Mouse (Mus musculus): ENCODE measurements around the gene Cdh11.
A peak's percentile ranks its signal among the peaks of the same experiment; 100 is the strongest.

Cdh11 gene

DNA sequence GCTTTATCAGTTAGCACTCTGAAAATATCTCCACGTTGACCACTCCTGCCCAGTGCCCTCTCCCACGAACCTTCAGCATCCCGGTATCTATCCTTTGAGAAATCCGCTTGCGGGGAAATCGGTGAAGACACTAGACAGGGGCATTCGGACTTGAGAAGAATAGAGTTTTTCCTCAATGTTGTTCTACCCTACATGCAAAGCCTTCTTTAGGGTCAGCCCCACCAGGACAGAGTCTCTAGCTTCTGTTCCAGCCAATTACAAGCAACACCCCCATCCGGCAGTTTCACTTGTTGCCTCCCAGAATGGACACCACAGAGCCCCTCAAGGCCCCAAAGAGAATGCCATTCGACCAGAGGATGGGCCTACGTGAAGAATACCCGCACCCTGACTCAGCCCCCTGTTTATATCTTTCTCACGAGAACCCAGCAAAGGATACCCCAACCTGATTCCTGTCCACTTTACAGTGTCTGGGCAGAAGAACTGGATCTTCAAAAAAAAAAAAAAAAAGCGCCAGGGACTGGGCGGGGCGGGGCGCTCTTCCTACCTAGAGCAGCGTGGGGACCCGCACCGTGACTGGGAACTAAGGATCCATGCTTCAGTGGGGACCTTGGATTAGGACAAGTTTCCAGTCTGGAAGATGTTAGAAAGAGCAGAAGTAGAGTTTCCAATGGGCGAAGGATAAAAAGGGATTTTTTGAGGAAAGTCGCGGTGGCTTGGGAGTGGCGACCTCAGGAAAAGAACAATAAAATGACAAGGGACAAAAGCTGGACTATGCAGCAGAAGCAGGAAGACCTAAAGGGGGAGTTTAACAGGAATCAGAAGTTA is at the start of gene Cdh11:
Gene Cdh11 (minus strand): TSS at position 51 of the 825 bp plus-strand sequence.
- no peak for DNase-seq (ENCODE audit: low spot score in 2 of 2)

DNA sequence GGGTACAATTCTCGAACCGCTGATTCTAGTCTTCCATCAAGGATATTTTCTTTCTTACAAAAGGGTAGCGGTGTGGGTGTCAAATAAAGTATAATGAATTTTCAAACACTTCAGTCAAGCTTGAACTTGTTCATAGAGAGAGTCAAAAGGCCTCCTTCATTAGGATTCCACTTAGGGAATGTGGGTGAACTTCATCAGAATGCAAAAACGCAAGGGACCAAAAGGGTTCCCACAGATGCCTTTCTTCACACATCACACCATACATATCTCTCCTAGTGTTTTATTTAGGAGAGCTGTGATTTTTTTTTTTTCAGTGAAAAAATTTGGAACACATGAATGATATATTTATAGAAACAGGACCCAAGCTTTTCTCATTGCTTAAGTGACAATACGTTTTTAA is 28.5 kb upstream of the Cdh11 start:
- DNase-seq (ENCODE audit: low spot score in 2 of 2): no peak

DNA sequence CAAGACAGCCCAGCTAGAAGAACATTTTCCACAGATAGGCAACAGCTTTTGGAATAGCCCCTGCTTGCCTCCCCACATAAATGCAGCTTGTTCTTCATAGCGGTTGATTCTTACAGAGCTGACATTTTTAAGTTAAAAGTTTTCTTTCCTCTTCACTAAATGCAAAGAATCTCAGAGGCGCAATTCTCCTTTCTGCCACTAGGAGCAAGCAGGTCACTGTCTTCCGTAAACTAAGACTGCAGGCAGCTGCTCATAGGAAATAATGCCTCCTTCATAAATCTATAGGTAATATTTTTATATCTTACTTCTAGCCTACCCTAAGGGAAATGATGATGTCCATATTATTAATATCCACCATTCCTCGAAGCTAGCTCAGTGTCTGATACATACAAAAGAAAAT is 4.9 kb upstream of the Cdh11 start:
- no peak for DNase-seq (ENCODE audit: low spot score in 2 of 2)

DNA sequence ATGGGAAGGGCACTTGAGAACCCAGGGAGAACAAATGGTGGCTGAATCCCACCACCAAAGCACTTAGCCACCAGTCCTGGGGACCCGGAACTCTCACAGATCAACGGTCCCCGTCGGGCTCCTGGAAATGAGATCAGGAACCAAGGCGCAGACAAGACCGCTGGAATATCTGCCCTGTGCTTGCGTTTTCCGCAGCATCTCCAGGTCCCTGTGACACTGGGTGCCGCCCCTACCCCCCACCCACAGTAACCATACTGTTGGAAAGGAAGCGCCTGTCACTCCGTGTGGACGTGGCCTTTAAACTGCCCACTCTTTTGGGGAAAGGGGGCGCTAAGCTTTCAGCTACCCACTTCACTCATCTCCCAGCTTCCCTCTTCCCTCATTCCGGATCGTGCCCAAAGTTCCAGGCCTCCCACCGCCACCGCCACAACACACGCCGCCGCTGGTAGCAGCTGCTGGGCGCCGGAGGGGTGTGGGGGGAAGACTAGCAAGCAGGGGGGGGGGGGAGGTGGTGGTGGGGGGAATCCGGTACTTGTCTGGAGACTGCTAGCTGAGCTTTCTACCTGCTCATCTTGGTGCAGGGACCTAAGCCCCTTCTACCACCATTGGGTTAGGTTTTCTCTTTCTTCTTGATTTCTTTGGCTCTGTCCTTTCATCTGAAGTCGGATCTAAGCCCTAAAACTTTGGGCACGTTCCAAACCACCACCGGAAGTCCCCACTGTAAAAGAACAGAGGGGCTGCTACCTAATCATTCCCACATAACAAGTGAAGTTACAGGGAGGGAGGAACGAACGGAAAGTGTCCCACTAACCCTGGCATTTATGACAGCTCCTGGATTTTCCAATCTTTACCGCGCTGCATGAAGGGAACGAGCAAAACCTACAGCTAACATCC is 1.3 kb upstream of the Cdh11 start:
- DNase-seq (ENCODE audit: low spot score in 2 of 2): no peak

DNA sequence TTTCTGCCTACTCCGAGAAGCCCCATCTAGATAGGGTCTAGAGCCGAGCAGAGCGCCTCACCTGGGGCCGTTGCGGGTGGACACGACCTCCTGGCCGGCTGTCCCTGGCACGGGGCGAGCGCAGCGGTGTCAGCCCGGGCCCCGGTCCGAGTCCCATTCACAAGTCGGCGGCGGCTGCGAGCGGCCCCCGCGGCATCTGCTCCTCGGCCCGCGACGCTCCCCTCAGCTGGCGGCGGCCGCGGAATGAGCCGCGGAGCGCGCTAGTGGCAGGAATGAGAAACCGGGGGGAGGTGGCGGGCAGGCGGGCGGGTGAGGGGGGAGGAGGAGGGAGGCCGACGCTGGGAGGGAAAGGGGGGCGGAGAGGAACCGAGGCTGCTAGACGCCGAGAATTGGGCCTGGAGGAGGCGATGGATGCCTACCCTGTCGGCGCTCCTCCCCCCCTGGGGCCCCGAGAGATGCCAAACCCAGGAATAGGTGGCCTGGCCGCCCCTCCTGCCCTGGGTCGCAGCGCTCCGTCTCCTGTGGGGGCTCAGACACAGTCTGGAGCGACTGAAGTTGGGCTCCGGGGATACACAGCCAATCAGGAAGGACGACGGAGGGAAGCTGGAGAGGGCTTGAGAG is 497 bp downstream of the Cdh11 start:
- DNase-seq (ENCODE audit: low spot score in 2 of 2): peak; percentile 21 to 42

DNA sequence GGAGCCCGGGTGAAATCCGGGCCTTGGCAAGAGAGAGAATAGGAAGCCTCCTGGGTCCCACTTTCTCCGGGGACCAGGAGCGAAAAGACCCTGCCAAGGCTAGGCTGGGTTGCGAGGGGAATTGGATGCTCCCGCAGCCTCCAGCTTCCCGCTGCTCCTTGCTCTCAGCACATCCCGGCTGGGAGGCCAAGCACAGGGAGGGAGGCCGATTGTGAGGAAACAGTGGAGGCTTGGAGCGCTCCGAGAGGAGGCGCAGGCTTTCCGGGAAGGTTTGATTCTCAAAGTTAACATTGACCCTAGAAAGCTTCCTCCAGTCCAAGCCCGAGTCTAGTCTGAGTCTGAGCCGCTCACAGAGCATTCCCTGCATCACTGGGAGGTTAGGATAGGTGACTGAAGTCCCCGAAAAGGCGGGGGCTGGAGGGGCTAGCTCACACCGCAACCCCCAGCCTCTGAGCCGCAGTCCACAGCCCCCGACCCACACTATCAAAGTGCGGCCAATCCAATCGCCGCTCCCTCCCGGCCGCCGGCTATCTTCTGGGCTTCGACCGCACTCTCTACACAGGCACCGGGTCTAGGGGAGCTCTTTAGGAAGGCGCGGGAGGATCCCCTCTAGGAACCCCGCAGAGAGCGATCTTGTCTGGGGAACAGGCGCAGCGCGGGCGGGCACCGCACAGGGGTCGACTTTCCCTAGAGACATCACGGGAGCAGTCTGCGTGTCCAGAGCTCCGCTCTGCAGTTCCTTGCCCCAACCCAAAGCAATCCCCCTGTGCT is 1.4 kb downstream of the Cdh11 start:
- peak; percentile 21 to 31 for DNase-seq (ENCODE audit: low spot score in 2 of 2)

DNA sequence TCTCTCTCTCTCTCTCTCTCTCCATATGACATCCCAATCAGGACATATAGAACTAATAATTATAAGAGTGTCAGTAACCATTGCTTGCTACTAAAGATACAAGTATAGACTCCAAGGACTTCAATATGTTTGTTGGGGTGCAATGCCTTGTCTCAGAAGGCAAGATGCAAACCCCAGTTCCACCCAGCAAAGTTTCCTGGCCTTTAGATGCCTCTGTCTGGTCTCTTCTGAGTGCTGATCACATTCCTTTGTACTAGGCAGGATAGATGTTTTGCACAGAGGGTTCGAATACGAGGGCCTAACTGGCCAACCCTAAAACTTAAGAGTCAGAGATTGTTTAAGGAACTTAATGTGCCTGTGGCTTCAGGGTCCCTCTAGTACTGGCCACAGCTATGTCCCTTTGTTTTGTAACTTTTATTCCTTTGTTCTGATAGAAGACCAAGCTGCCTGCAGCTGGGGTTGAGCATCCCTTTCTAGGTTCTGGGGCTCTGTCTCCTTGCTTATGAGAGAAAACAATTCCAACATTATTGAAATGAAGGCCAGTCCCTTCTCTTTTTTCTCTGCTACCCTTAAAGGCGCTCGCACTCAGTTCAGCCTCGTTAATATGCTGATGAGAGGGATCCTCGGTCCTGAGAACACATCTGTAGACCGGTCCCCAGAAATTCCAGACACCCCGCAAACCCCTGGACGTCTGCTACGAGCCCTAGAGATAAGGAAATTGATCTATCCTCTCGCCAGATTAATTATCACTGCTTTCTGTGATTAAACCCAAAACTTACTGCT is 2.5 kb downstream of the Cdh11 start:
- DNase-seq (ENCODE audit: low spot score in 2 of 2): no peak

DNA sequence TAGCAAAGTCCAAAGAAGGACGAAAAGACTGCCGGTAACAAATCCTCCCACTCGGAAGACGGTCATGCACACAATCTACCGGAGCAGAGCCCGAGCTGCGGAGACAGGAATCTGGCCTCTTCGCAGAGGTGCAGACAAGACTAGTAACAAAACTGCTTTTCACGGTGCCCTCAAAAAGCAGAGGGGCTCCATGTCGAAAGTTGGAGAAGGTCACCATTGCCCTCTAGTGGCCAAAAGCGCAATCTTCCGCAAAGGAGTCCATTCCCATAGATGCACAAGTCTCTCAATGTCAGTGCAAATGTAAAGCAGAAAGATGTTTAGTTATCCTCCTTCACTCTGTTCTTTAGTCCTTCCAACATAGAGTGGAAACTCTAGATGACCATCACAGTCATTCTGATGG is 4.5 kb downstream of the Cdh11 start:
- DNase-seq (ENCODE audit: low spot score in 2 of 2): peak; percentile 18 to 34

DNA sequence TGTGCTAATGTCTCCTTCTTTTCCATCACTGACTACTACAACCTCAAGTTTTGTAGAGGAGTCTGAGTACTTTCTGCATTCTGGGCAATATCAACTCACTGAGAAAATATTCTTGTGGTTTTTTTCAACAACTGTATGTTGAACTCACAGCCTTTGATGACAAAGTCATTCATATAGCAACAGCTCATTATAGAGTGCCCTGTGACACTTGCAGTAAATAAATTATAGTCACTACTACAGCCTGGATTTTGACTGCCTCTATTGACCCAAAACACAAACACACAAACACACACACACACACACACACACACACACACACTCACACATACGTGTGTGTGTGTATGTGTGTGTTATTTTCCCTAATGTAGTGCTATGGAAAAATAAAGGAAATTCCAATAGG is 10.8 kb downstream of the Cdh11 start:
- DNase-seq (ENCODE audit: low spot score in 2 of 2): no peak

DNA sequence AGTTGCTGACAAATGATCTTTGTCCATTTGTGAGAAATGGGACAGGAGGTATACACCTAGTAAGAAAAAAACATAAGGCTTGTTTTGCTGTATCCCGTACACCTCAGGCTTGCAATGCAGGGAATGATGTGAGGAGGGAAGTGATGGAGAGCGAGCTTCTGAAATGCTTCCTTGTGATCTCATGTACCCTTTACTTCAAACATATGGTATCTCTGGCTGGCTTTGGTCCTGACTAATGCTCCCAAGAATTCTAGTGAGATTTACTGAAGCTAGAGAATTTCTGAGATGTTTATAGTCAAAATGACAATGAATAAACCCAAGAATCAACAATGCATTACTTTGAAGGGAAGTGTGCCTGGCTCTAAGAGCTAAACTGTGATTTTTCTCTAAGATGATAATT is 14.0 kb downstream of the Cdh11 start:
- DNase-seq (ENCODE audit: low spot score in 2 of 2): no peak

DNA sequence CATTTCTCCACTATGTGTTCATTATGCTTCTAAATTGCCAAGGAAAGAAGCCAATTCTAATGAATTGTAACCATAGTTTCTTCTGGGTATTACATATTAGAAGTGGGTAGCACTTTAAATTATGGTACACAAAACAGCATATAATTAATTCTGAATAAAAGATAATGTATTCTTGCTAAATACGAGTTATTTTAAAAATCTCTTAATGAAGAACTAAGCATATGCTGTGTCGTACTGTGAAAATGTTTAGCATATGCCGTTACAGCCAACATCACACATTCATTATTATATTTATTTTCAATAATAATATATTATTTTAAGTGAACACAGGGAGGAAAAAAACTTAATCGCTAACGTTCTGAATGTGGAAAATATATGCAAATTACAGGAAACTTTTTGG is 31.6 kb downstream of the Cdh11 start:
- no peak for DNase-seq (ENCODE audit: low spot score in 2 of 2)

DNA sequence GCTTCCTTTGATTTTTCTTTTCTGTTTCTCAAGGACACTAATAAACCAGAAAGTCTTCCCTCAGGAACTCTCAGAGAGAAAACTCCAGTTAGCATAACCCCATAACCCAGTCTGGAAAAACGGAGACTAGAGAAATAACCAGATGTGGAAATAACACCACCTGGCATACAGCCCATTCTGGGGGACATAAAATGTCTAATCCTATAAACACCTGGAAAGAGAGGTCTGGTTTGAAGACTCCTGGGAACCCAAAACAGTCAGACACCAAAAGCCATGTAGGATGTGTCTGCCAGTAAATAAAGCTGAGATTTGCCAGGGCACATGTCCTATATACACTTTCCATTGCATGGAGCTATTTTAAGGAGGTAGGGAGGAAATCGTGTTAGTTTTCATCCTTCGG is 42.5 kb downstream of the Cdh11 start:
- DNase-seq (ENCODE audit: low spot score in 2 of 2): no peak

DNA sequence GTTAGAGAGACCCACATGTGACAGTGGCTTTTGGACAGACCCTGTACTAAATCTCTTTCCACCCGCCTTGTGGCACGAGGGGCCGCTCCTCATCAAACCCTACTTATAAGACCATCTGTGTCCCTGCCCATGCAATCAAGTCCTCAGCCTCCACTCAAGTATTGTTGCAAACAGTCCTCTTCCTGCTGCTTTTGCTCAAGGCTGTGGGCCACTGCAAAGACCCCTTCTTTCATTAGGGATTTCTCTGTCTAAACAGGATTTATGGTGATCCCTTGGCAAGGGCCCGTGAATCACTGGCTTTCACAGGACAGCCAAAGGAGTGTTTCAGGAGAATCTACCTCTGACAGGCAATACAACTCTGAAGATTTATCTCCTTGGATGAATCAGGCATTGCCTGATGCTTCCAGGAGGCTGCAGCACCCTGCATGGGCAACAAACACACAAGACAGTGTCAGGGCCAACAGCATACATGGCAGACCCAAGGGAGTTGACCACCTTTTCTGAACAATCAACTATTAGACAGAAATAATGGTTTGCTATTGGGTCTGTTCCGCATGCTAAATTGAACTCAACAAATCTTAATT is 43.3 kb downstream of the Cdh11 start:
- DNase-seq (ENCODE audit: low spot score in 2 of 2): no peak

DNA sequence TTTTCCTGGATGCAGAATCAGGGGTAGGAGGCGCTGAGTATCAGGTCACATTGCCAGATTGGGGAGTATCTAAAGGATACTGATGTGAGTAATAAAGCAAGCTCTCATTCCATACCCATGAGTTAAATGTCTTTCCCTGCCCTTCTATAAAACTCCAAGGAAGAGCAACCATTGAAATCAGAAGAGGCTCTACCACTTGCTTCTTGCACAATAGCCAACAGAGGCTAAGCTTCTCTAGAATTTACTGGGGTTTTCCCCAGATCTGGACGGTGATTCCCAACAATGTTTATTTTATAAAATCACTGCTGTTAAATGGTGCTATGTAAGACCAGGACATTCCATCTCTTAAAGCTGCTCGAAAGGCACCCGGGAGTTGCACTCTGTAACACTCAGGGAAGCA is 44.5 kb downstream of the Cdh11 start:
- no peak for DNase-seq (ENCODE audit: low spot score in 2 of 2)

DNA sequence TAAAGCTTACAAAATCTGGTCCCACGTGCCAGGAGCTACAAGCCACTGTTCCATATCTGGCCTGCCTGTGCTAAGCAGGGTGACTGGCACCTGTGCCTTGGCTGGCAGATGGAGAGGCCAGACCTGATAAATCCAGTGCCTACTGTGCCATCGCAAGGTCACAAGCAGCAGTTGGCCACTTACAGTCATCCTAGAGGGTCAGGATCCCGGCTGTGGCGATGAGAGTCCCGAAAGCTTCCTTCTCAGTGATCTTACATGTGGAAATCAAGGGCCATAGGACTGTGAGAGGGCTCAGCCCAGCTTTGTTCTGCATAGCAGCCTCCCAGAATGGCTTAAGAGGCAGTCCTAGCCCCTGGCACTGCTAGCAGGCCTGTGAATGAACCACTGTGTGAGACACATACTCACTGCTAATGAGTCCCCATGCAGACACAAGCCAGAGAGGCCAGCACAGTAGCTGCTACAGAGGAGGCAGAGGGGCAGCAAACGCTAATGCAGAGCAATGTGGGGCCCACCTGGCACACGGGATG is 46.4 kb downstream of the Cdh11 start:
- DNase-seq (ENCODE audit: low spot score in 2 of 2): no peak

DNA sequence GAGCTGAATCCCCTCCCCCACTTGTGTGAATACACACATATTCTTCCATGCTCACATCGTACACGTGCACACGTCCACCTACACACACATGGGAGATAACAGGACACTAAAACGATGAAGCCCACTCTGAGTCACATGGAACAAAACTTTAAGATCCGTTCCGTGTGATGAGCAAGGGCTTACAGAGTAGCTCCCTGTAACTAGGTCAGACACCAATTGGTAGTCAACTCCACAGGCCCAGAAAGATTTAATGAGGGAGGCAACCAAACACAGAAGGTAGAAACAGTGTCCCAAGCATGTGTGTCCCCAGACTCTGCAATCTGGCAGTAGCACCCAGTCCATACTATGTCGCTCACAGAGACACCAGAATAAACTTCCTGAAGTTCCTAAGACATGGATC is 47.0 kb downstream of the Cdh11 start:
- DNase-seq (ENCODE audit: low spot score in 2 of 2): no peak

DNA sequence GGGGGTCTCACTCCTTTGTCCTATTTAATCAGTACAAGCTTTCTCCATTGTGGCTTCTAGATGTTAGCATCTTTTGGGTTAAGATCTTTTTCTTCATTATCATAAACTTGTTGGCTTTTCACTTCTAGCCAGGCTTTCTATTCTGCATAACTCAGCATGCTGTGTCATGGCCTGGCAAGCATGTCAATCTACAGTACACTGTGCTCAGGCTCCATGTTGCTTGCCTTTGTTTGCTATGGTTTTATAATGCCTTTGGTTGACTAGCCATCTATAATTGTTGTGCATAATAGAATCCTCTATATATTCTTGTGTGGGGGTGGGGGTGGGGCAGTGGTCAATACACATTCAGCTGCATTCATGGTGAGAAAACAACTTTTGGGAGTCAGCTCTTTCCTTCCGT is 51.0 kb downstream of the Cdh11 start:
- no peak for DNase-seq (ENCODE audit: low spot score in 2 of 2)

DNA sequence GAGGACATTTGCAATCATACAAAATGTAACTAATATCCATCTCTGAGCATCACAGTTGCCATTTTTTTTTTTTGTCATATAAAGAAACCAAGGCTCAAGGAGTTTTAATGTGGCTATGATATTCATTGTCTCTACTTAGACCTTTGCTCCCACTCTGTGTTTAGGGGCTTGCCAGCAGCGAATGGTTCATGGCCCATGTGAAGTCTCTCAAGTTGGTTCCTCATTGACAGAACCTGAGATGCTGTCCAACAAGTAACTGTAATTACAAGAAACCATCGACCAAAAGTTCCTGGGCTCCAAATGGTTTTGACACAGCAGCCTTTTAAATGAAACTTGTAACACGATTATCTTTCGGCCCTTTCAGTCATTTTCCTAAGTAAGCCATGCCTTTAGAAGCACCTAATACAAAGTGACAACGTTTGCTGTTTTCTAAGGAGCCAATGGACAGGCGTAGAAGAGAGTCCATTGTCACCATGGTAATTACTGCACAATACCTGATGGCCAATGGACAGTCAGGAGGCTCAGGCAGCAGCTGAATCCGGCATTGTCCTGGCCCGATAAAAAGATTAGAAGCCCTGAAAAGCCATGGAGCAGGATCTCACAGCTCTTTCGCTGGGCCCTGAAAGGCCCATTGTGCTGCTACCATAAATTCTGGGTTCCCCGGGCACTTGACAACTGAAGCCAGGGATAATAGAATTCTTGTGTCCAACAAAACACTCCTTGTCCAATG is 59.1 kb downstream of the Cdh11 start:
- DNase-seq (ENCODE audit: low spot score in 2 of 2): no peak

DNA sequence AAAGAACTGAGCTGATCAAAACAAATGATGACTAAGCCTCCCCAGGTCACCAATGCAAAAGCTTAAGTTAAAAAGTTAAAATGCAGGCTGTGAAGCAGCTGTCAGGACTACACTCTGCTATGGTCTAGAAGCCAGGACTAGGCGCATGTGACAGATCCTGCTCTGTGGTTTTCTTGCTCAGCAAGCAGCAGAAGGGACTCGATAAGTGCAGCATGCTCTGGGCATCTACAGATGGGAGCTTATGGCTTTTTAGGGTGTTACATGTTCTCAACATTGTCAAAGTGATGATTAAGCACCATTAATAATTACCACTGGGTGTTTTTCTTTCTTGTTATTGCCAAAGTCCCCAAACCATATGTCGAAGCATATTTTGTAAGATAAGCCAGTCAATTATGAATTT is 59.9 kb downstream of the Cdh11 start:
- no peak for DNase-seq (ENCODE audit: low spot score in 2 of 2)

DNA sequence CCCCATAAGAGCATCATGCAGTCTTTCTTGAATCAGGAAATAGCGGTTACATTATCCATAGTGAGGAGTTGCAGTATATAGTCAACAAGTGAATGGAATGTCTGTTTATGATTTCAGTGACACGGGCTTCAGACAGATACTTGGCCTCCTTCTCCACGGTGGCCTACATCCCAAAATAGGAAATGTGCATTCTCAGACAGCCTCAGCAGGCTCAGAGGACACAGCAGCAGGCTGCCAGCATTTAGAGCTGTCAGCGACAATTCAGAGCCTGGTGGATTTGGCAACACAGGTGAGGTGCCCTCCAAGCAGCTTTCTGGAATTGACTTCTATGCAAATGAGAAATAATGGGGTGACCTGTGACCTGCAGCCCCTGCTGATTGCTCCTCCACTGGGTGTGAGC is 69.5 kb downstream of the Cdh11 start:
- DNase-seq (ENCODE audit: low spot score in 2 of 2): no peak

Data from urinary bladder, adult 18-20 months (tissue).